Mouse (Mus musculus) spleen, adult 2 months (tissue): ENCODE measurements around the gene Clic1. TPM values are rescaled to one million over a fixed set of nuclear protein-coding genes. Genes with fewer than 3 reads are reported as not detected.
"Not testable (repeated sequence)": the region's sequence is repeated elsewhere in the genome, so short reads cannot be mapped to it uniquely, and the experiment has no call there.

Source experiments
- DNase-seq, 2 experiments: peaks; one replicate each; pipeline versions ENCODE4 v3.0.0 to v3.0.0-alpha.2; 2012 to 2021; ENCODE audit warnings: low spot score in 2 of 2, low read depth in 1 of 2
- H3K27ac ChIP-seq: fragments of 200-500 bp; 2 replicates; pipeline ENCODE4 v1.5.1; 2012; ENCODE audit warnings: low read length, inconsistent platforms; ENCODE audit not compliant: insufficient read depth
- H3K27me3 ChIP-seq: fragments of 200-500 bp; 2 replicates; pipeline ENCODE4 v1.6.1; 2012; ENCODE audit warnings: mild to moderate bottlenecking, moderate library complexity, low read length, inconsistent platforms; ENCODE audit not compliant: control insufficient read depth, insufficient read depth
- H3K36me3 ChIP-seq: fragments of 200-500 bp; 2 replicates; pipeline ENCODE4 v1.6.1; 2012; ENCODE audit warnings: mild to moderate bottlenecking, low read length, inconsistent platforms; ENCODE audit not compliant: control insufficient read depth, insufficient read depth
- H3K4me1 ChIP-seq: fragments of 200-500 bp; 2 replicates; pipeline ENCODE4 v1.6.1; 2011; ENCODE audit warnings: inconsistent platforms; ENCODE audit not compliant: control insufficient read depth, insufficient read depth, insufficient read length
- H3K4me3 ChIP-seq: fragments of 200-500 bp; 2 replicates; pipeline ENCODE4 v1.5.1; 2011; ENCODE audit warnings: mild to moderate bottlenecking, inconsistent platforms; ENCODE audit not compliant: insufficient read depth, insufficient read length; ENCODE audit errors: extremely low read depth
- CTCF ChIP-seq: fragments of 200-500 bp; IDR thresholded peaks from 2 replicates; pipeline ENCODE4 v1.5.1; 2011; ENCODE audit warnings: mild to moderate bottlenecking, inconsistent platforms; ENCODE audit not compliant: insufficient read depth, insufficient read length, insufficient replicate concordance; ENCODE audit errors: extremely low read depth
- POLR2A ChIP-seq: fragments of 200-500 bp; IDR thresholded peaks from 2 replicates; pipeline ENCODE4 v1.6.1; 2011; ENCODE audit warnings: low read depth, low read length, inconsistent platforms
- WGBS: fragments of 180-500 bp; shearing (Covaris S2); methylation state at CpG from one replicate; pipeline ENCODE4 v1.1.7; 2018; 5-methylcytosine and 5-hydroxymethylcytosine counted together
- polyA plus RNA-seq: library from polyadenylated mRNA; depleted of rRNA; stranded (reverse); fragments of >200 nt; gene quantifications from 2 replicates; pipeline ENCODE4 v1.2.3, GENCODE M21; 2012

Gene Clic1
- polyA plus RNA-seq, 1 experiment = 123 TPM

GRCm38 (mm10) chr17:35027277-35028068 is 22.3 kb upstream of the Clic1 start, which contains the start of gene Sapcd1:
Gene Sapcd1 (minus strand): TSS chr17:35028016.
- H3K27me3 ChIP-seq = no peaks in the 10 kb centered on the region
- WGBS = 31% methylated on average over 13 of the region's 13 CpGs
- H3K36me3 ChIP-seq = no peaks in the 10 kb centered on the region
- TF ChIP-seq CTCF = peak; percentile 7; the same call in 1 of the 2 replicates
- no peak for TF ChIP-seq POLR2A
- no peak within 1 kb of the TSS for H3K4me3 ChIP-seq
- H3K27ac ChIP-seq = peak within 1 kb of the TSS; percentile 56
- DNase-seq = no peak
- H3K4me1 ChIP-seq = peaks cover 33% of the 10 kb centered on the region

DNA sequence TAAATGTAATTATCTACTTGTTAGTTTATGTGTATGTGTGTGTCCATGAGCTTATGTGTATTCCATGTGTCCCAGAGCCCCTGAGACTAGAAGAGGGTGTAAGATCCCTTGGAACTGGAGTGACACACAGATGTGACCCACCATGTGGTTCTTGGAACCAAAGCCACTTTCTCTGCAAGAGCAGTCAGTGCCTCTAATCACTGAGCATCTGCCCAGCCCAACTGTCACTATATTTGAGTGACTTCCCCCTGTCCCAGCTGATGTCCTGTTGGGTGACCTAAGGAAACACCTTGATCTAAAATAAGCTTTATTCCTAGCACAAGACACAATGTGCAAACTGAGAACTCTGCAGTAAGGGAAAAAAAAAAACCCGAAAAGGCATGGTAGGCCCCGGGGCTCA is 21.5 kb upstream of the Clic1 start:
- WGBS = 36% methylated on average over 2 of the region's 2 CpGs
- Histone ChIP-seq H3K4me1 (peaks cover 34% of the 10 kb centered on the region), H3K27ac (no peak overlapping the region), H3K36me3 (no peaks in the 10 kb centered on the region), H3K4me3 (no peak overlapping the region), H3K27me3 (no peaks in the 10 kb centered on the region)
- no peak for TF ChIP-seq POLR2A
- no peak for TF ChIP-seq CTCF
- no peak for DNase-seq

- peaks cover 25% of the 10 kb centered on the region; the same call in 1 of the 2 replicates for H3K4me1 ChIP-seq
- H3K27me3 ChIP-seq = no peaks in the 10 kb centered on the region
- H3K4me3 ChIP-seq = peak overlapping the region; percentile 7; the same call in 1 of the 2 replicates
- DNase-seq = peak in 1 of 2 experiments; percentile 43
- WGBS = 17% methylated on average over 19 of the region's 19 CpGs
- TF ChIP-seq POLR2A = no peak
- TF ChIP-seq CTCF = peak; percentile 69; the same call in 1 of the 2 replicates
- H3K27ac ChIP-seq = no peak overlapping the region
- H3K36me3 ChIP-seq = no peaks in the 10 kb centered on the region
Observed at GRCm38 (mm10) chr17:35029691-35030532, 19.9 kb upstream of the Clic1 start.

- Histone ChIP-seq H3K27me3 (no peaks in the 10 kb centered on the region), H3K27ac (no peak overlapping the region), H3K4me3 (no peak overlapping the region), H3K36me3 (no peaks in the 10 kb centered on the region), H3K4me1 (peaks cover 23% of the 10 kb centered on the region; the same call in 1 of the 2 replicates)
- 88% methylated on average over 11 of the region's 11 CpGs for WGBS
- DNase-seq = no peak
- TF ChIP-seq CTCF (no peak), POLR2A (no peak)
Observed at GRCm38 (mm10) chr17:35031272-35031671, 18.5 kb upstream of the Clic1 start.

GRCm38 (mm10) chr17:35031880-35032279 is 17.9 kb upstream of the Clic1 start:
- no peak overlapping the region for H3K27ac ChIP-seq
- H3K4me3 ChIP-seq = no peak overlapping the region
- no peaks in the 10 kb centered on the region for H3K27me3 ChIP-seq
- H3K36me3 ChIP-seq = no peaks in the 10 kb centered on the region
- peaks cover 23% of the 10 kb centered on the region; the same call in 1 of the 2 replicates for H3K4me1 ChIP-seq
- TF ChIP-seq CTCF (no peak), POLR2A (no peak)
- DNase-seq = no peak
- 75% methylated on average over 7 of the region's 7 CpGs for WGBS

DNA sequence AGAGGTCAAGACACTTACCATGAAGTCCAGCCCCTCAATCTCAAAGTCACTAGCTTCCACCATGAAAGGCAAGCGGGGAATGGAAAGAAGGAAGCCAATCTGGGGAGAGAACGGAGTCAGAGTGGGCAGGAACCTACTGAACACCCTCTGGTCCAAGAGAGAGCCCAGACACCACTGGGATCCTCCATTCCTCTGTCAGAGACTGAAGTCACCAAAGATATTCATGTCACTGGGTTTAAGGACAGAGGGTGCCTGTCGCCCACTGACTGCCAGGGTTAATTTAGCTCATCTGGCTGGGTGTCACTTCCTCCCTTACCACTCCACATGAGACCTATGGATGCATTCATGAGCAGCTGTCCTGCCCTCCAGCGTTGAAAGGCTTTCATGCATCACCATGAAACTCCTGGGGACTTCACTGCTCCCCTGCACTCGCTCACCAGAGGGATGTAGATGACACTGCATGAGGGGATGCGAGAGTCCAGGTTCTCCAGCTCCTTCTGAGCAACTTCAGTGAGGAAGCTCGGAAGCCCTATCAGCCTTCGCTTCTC is 17.4 kb upstream of the Clic1 start:
- DNase-seq = no peak
- Histone ChIP-seq H3K27ac (no peak overlapping the region), H3K27me3 (no peaks in the 10 kb centered on the region), H3K4me3 (no peak overlapping the region), H3K36me3 (no peaks in the 10 kb centered on the region), H3K4me1 (peaks cover 20% of the 10 kb centered on the region; the same call in 1 of the 2 replicates)
- TF ChIP-seq CTCF (no peak), POLR2A (no peak)
- 66% methylated on average over 8 of the region's 8 CpGs for WGBS

DNA sequence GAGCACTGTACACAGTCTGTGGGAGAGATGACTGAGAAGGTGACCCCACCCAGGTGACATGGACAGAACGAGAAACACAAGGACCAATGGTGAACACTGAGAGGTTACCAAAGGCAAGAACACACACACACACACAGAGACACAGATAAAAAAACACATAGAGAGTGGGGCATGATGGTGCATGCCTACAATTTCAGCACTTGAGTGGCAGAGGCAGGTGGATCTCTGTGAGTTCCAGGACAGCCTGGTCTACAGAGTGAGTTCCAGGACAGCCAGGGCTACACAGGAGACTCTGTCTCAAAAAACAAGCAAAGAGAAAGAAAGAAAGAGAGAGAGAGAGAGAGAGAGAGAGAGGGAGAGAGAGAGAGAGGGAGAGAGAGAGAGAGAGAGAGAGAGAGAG is 16.1 kb upstream of the Clic1 start:
- not testable (repeated sequence) for H3K36me3 ChIP-seq, H3K4me3 ChIP-seq, DNase-seq, H3K27ac ChIP-seq, H3K27me3 ChIP-seq
- 76% methylated on average over 1 of the region's 1 CpGs for WGBS
- peaks cover 16% of the 10 kb centered on the region; the same call in 1 of the 2 replicates for H3K4me1 ChIP-seq
